23 mouse cellular contexts compared by ENCODE assay signal in the genomic region with DNA sequence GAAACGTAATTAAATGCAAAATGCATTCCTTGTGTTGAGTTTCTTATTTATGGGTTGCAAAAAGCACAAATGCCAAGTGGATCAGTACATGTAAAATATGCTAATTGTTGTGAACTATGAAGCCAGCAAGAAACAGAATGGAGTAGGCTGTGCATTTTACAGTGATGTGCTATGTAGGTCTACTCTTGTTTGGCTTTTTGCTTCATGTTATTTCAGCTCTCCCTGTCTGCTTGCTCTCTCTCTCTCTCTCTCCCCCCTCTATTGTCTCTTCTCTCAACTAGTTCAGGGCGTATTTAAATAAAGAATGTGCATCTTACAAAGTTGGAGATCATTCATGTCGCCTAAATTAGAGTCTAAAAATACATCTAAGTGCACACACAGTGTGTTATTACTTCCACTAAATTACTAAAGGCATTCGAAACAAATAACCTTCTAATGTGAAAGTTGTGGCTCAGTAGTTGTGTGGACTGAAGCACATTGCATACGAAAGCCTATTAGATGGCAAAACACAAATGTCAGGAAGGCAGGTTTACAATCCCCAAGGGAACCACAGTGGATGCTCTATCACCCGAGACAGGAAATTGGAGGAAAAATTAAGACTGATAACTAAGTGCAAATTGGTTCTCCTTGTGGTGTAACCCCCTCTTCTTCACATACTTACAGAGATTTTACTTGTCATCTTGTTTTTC.
DNase-seq lines count a peak whose midpoint lies in the region; ATAC-seq and TF ChIP-seq lines count a peak whose summit lies in the region.
"Had no signal": no experiment of that assay in that cellular context is flagged by ENCODE, and none has a peak within 500 bp of the region (broad histone marks: within the 10 kb centered on the region; RNA-seq: fewer than 3 reads in every experiment).

No protein-coding gene starts in this region.

- no peak overlapping the region for H3K27ac ChIP-seq in midbrain, postnatal 0 days (ENCODE audit: low read depth, low read length)
- H3K27ac ChIP-seq in midbrain, embryonic 15.5 days = no peak overlapping the region
- no peak overlapping the region for H3K27ac ChIP-seq in neural tube, embryonic 14.5 days (ENCODE audit: low read depth, low read length)
- H3K27ac ChIP-seq: forebrain, embryonic 10.5 days; forebrain, embryonic 13.5 days; heart, embryonic 15.5 days had no signal

- 77% methylated on average over 6 of the region's 6 CpGs for WGBS in midbrain, postnatal 0 days
- WGBS in midbrain, embryonic 15.5 days = 79% methylated on average over 6 of the region's 6 CpGs
- WGBS in neural tube, embryonic 14.5 days = 48% methylated on average over 6 of the region's 6 CpGs

- no peaks in the 10 kb centered on the region for H3K4me1 ChIP-seq in midbrain, postnatal 0 days (ENCODE audit: insufficient read depth, low read length)
- H3K4me1 ChIP-seq in midbrain, embryonic 15.5 days = no peaks in the 10 kb centered on the region
- no peaks in the 10 kb centered on the region for H3K4me1 ChIP-seq in neural tube, embryonic 14.5 days (ENCODE audit: control insufficient read depth, insufficient read depth, low read length)
- H3K4me1 ChIP-seq: forebrain, embryonic 10.5 days; forebrain, embryonic 13.5 days; heart, embryonic 12.5 days; heart, embryonic 15.5 days had no signal

- no peak for DNase-seq in frontal cortex, postnatal 10 days (ENCODE audit: low spot score in 2 of 2)
- peak; percentile 16 for DNase-seq in midbrain, postnatal 0 days (ENCODE audit: low spot score)
- DNase-seq in kidney, adult 11 months = no peak
- DNase-seq: adrenal gland, postnatal 10 days; adrenal gland, postnatal 36 days; B cell, adult 2 months; gastrocnemius, postnatal 25 days; heart, adult 18-20 months; heart, postnatal 10 days; heart, postnatal 36 days had no signal

- H3K27me3 ChIP-seq in midbrain, postnatal 0 days (ENCODE audit: insufficient read depth, low read length) = no peaks in the 10 kb centered on the region
- no peaks in the 10 kb centered on the region for H3K27me3 ChIP-seq in midbrain, embryonic 15.5 days (replicated peaks)
- no peaks in the 10 kb centered on the region for H3K27me3 ChIP-seq in neural tube, embryonic 14.5 days (ENCODE audit: control insufficient read depth, insufficient read depth, low read length)
- H3K27me3 ChIP-seq: CH12.LX; forebrain, embryonic 13.5 days; heart, embryonic 12.5 days; heart, embryonic 15.5 days; Patski had no signal

- no peak overlapping the region for H3K9ac ChIP-seq in midbrain, postnatal 0 days (replicated peaks; ENCODE audit: low read length, poor library complexity, severe bottlenecking)
- no peak overlapping the region for H3K9ac ChIP-seq in midbrain, embryonic 15.5 days
- H3K9ac ChIP-seq in neural tube, embryonic 14.5 days (replicated peaks; ENCODE audit: low read depth, low read length) = no peak overlapping the region
- H3K9ac ChIP-seq: forebrain, embryonic 13.5 days; heart, embryonic 12.5 days; heart, embryonic 15.5 days had no signal

- no peaks in the 10 kb centered on the region for H3K9me3 ChIP-seq in midbrain, postnatal 0 days (ENCODE audit: low read length)
- no peaks in the 10 kb centered on the region for H3K9me3 ChIP-seq in midbrain, embryonic 15.5 days
- H3K9me3 ChIP-seq in neural tube, embryonic 14.5 days (ENCODE audit: control insufficient read depth, low read length) = no peaks in the 10 kb centered on the region
- H3K9me3 ChIP-seq: forebrain, embryonic 10.5 days; forebrain, embryonic 13.5 days; heart, embryonic 12.5 days; heart, embryonic 15.5 days had no signal

- no peak overlapping the region for H3K4me3 ChIP-seq in midbrain, postnatal 0 days (ENCODE audit: low read depth, low read length)
- no peak overlapping the region for H3K4me3 ChIP-seq in midbrain, embryonic 15.5 days
- H3K4me3 ChIP-seq in neural tube, embryonic 14.5 days (ENCODE audit: low read depth, low read length) = no peak overlapping the region
- H3K4me3 ChIP-seq: forebrain, embryonic 10.5 days; forebrain, embryonic 13.5 days; heart, embryonic 12.5 days; heart, embryonic 15.5 days had no signal

- no peak overlapping the region for H3K4me2 ChIP-seq in midbrain, postnatal 0 days (ENCODE audit: low read depth, low read length, poor library complexity, severe bottlenecking)
- H3K4me2 ChIP-seq in midbrain, embryonic 15.5 days = no peak overlapping the region
- H3K4me2 ChIP-seq in neural tube, embryonic 14.5 days (ENCODE audit: low read depth, low read length) = no peak overlapping the region
- H3K4me2 ChIP-seq: forebrain, embryonic 13.5 days; heart, embryonic 12.5 days; heart, embryonic 15.5 days had no signal

- ATAC-seq in frontal cortex, adult (ENCODE audit: low TSS enrichment) = peak; percentile 53; the same call in 1 of the 2 replicates
- ATAC-seq in midbrain, postnatal 0 days (ENCODE audit: low FRiP score) = no peak
- ATAC-seq in midbrain, embryonic 15.5 days (replicated peaks) = no peak
- peak; percentile 65; the same call in 1 of the 2 replicates for ATAC-seq in neural tube, embryonic 14.5 days (ENCODE audit: low read depth)
- ATAC-seq: forebrain, embryonic 13.5 days; forebrain, embryonic 16.5 days; inflammation-experienced regulatory T-cells, adult 6 months; intestine, embryonic 16.5 days; Patski had no signal

- no peaks in the 10 kb centered on the region for H3K36me3 ChIP-seq in midbrain, postnatal 0 days (ENCODE audit: insufficient read depth, low read length)
- H3K36me3 ChIP-seq in midbrain, embryonic 15.5 days (replicated peaks) = no peaks in the 10 kb centered on the region
- no peaks in the 10 kb centered on the region for H3K36me3 ChIP-seq in neural tube, embryonic 14.5 days (ENCODE audit: control insufficient read depth, insufficient read depth, low read length)
- H3K36me3 ChIP-seq: forebrain, embryonic 10.5 days; G1E; heart, embryonic 12.5 days; heart, embryonic 15.5 days had no signal

- TF ChIP-seq CTCF in midbrain, postnatal 0 days (IDR thresholded peaks at IDR 0.05) = no peak

Comparison
In these comparisons a context has a peak if more than half of its experiments do, and no peak if none do; other contexts are left out.
1. ATAC-seq: peak in frontal cortex, adult (single experiment) and neural tube, embryonic 14.5 days (single experiment); none in midbrain, postnatal 0 days (single experiment) and midbrain, embryonic 15.5 days (single experiment).